ENCODE assay signal across 9 mouse cellular contexts in the genomic region with DNA sequence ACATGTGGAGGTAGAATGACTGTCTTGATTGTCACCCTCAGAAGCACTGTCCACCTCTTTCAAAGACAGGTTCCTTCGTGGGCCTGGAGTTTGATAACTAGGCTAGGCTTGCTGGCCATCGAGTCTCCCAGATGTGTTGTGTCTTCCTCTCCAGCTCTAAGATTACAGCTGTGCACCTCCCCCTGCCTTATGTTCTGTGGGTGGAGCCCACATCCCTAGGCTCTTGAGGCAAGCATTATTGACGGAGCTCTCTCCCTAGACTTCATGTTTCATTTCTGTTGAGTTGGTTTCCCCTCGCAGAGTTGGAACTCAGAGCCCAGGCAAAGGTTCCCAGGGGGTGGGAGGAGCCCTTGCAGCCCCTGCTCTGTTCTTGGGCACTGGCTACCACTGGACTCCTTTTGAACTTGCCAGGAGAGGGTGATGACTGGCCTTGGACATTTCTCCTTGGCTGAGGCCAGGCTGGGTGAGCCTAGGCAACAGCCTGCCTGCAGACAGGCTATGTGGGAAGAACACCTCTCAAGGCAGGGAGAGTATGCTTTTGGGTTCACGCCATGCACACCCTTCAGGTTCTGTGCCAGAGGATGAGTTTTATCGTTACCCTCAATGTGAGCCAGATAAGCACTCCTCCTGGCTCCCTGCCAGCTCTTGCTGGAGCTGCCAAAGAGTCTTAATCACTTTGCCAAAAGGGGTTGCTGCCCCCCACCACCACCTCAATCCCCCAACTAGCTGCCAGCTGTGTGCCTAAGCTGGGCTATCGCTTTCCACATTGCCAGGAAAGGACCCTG. TPM values are rescaled to one million over a fixed set of nuclear protein-coding genes. Genes with fewer than 3 reads are reported as not detected.
A peak's percentile ranks its signal among the peaks of the same experiment; 100 is the strongest.
DNase-seq lines count a peak whose midpoint lies in the region; ATAC-seq lines count a peak whose summit lies in the region.
"Had no signal": no experiment of that assay in that cellular context is flagged by ENCODE, and none has a peak within 500 bp of the region (broad histone marks: within the 10 kb centered on the region; RNA-seq: fewer than 3 reads in every experiment).

No protein-coding gene starts in this region.

- ATAC-seq in hindbrain, embryonic 16.5 days = peak; percentile 58
- no peak for ATAC-seq in midbrain, embryonic 14.5 days (ENCODE audit: low FRiP score, low TSS enrichment)

- 60% methylated on average over 7 of the region's 7 CpGs for WGBS in hindbrain, embryonic 16.5 days
- WGBS in midbrain, embryonic 14.5 days = 67% methylated on average over 7 of the region's 7 CpGs

- H3K4me1 ChIP-seq in hindbrain, embryonic 16.5 days (ENCODE audit: control insufficient read depth, insufficient read depth, low read depth, low read length) = peaks cover 6% of the 10 kb centered on the region
- H3K4me1 ChIP-seq in midbrain, embryonic 14.5 days (ENCODE audit: control insufficient read depth, insufficient read depth, low read length) = no peaks in the 10 kb centered on the region

- DNase-seq in kidney, postnatal 10 days = peak; percentile 61
- DNase-seq in kidney, adult 18-20 months = no peak
- peak; percentile 64 for DNase-seq in adrenal gland, postnatal 14 days
- DNase-seq in cerebellum, postnatal 36 days = peak; percentile 49
- peak; percentile 80 for DNase-seq in midbrain, embryonic 14.5 days
- no peak for DNase-seq in natural killer cell, adult 2 months (ENCODE audit: low spot score in 2 of 2)
- no peak for DNase-seq in embryo, embryonic 9.5 days (ENCODE audit: extremely low spot score)

- no peak overlapping the region for H3K27ac ChIP-seq in hindbrain, embryonic 16.5 days (ENCODE audit: low read depth, low read length)
- no peak overlapping the region for H3K27ac ChIP-seq in midbrain, embryonic 14.5 days (replicated peaks; ENCODE audit: low read depth, low read length)

- no peak overlapping the region for H3K9ac ChIP-seq in hindbrain, embryonic 16.5 days (ENCODE audit: low read depth, low read length)
- no peak overlapping the region for H3K9ac ChIP-seq in midbrain, embryonic 14.5 days (replicated peaks; ENCODE audit: low read length)

- H3K27me3 ChIP-seq in hindbrain, embryonic 16.5 days (replicated peaks; ENCODE audit: control insufficient read depth, insufficient read depth, low read length) = no peaks in the 10 kb centered on the region
- H3K27me3 ChIP-seq in midbrain, embryonic 14.5 days (ENCODE audit: control insufficient read depth, insufficient read depth, low read length) = no peaks in the 10 kb centered on the region

- no peaks in the 10 kb centered on the region for H3K9me3 ChIP-seq in hindbrain, embryonic 16.5 days (ENCODE audit: control insufficient read depth, low read length)
- no peaks in the 10 kb centered on the region for H3K9me3 ChIP-seq in midbrain, embryonic 14.5 days (ENCODE audit: control insufficient read depth, low read length)

- no peak overlapping the region for H3K4me3 ChIP-seq in hindbrain, embryonic 16.5 days (ENCODE audit: low read length)
- H3K4me3 ChIP-seq in midbrain, embryonic 14.5 days (replicated peaks; ENCODE audit: low read depth, low read length) = no peak overlapping the region

- no peak overlapping the region for H3K4me2 ChIP-seq in hindbrain, embryonic 16.5 days (ENCODE audit: low read length)
- H3K4me2 ChIP-seq in midbrain, embryonic 14.5 days (ENCODE audit: low read length) = no peak overlapping the region

- H3K36me3 ChIP-seq in hindbrain, embryonic 16.5 days (ENCODE audit: control insufficient read depth, insufficient read depth, low read length) = no peaks in the 10 kb centered on the region
- no peaks in the 10 kb centered on the region for H3K36me3 ChIP-seq in midbrain, embryonic 14.5 days (ENCODE audit: control insufficient read depth, insufficient read depth, low read length)

RNA-seq across cellular contexts. Expression of a gene that starts 30.1 kb away (rescaled TPM):
- 1.4 and 32.7 TPM in 2 replicates for total RNA-seq in adrenal gland, postnatal 14 days (2021)
- 0.26 TPM in 1 of 2 replicates, not detected in the other for polyA plus RNA-seq in hindbrain, embryonic 16.5 days (2015; fragmentation: Nextera tagmentation; extraction: Ambion mirVana)
- not detected in 2 replicates for polyA plus RNA-seq in midbrain, embryonic 14.5 days (2014; fragmentation: Nextera tagmentation; extraction: Ambion mirVana)
- total RNA-seq: heart, postnatal 36 days had no signal

Comparison
In these comparisons a context has a peak if more than half of its experiments do, and no peak if none do; other contexts are left out.
1. DNase-seq: peak in kidney, postnatal 10 days (single experiment), adrenal gland, postnatal 14 days (single experiment), cerebellum, postnatal 36 days (2 of 2) and midbrain, embryonic 14.5 days (single experiment); none in kidney, adult 18-20 months (single experiment), natural killer cell, adult 2 months (0 of 2) and embryo, embryonic 9.5 days (single experiment).